Mouse (Mus musculus) urinary bladder, postnatal 4 days (tissue): ENCODE measurements around the gene Smurf1.

Source experiments
- DNase-seq, 2 experiments: peaks; one replicate each; pipeline ENCODE4 v3.0.0; 2021 to 2022; ENCODE audit warnings: low spot score in 2 of 2

Gene Smurf1

DNA sequence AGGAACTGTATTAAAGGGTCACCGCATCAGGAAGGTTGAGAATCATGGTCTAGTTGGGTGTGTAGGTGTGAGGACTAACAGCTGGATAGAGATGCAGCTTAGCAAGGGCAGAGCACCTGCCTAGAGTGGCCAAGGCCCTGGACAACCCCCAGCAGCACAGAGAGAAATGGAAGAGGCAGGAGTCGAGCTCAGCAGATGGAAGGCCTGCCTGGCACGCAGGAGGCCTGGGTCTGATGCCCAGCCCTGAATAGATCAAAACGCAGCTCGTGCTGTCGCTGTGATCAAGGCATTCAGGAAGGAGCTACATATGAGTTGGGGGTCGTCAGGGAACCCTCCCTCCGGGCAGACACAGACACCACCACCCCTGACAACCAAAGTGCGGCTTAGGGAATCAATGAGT lies 7.4 kb downstream of the Smurf1 start:
- no peak for DNase-seq

DNA sequence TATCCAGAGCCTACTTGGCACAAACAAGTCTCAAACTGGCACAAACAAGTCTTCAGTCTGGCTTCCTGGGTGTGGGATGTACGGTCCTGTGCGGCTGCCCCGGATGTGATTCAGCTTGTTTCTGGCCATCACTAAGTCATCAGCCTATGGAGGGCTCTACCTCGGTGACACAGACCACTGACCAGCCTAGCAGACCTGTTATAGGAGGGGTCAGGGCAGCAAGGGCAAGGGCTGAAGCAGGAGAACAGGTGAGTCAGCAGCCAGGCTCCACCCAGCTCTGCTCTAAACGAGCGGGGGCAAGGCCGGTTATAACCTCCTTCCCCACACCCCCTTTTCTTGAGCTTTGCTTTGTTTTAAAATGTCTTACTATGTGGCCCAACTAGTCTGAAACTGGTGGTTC lies 11.2 kb downstream of the Smurf1 start:
- DNase-seq, result no peak

DNA sequence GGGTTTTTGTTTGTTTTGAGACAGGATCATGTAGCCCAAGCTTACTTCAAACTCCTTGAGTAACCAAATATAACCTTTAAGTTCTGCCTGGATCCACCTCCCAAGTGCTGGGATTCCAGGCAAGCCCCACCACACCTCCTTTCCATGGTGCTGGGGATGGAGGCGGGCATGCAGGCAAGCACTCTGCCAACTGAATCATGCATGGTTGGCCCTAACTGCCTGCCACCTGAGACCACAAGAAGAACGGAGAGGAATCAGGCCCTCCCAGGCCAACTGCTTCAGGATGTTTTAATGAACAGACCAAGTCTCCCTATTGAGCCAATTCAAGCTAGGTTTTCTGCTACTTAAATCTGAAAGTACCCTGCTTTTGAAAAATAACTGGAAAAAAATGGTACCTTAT lies 13.1 kb downstream of the Smurf1 start:
- no peak for DNase-seq

DNA sequence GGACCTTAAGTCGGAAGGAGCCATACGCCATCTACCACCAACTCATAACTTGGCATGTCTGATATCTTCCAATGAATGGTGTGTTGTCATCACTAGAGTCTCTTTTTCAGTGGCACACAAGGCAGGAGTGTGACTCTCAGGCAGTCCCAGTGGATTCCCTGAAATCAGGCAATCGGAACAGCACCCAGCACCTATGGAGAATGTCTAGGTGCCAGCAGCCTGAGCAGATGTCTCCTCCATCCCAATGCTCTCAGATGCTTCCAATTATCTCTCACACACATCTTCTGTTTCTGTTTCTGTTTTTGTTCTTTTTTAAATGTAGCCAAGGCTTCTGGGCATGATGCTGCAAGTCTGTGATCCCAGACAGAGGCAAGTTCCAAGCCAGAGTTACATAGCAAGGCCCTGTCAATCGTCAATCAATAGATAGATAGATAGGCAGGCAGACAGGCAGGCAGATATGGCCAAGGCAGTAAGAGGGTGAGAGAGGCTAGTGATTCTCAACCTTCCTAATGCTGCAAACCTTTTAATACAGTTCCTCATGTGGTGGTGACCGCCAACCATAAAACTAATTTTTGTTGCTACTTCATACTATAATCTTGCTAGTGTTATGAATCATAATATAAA lies 15.1 kb downstream of the Smurf1 start:
- no peak for DNase-seq

DNA sequence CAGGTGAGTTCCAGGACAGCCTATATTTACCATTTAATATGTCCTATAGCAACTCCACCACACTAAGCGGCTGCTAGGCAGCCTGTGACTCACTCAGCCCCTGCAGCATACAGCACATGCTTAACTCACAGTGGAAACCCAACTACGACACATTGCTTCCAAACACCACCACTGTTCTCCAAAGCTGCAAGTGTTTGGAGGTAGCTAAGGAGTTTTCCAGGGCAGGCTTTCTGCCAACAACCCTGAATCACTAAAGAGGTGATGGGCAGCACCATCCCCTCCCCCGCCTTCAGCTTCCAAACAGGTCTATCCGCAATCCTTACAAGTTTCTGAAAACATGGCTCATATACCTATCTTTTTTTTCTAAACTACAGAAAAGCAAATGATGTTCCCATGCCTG lies 15.8 kb downstream of the Smurf1 start:
- DNase-seq, result no peak

DNA sequence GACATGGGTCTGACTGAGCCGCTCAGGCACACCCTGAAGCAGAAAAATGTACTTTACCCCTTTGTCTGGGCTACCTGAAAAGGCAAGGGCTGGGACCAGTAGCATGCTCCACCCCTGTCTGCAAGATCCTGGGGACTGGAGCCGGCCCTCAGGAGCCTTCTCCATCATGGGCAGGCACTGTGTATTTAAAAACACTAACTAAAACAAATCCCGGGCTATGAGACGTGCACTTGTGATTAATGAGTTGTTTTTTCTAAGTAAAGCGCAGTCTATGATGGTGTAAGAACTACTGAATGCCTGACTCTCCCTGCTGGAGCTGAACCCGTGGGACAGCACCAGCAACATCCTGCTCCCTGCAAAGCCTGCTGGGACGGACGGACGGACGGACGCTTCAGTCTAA lies 17.2 kb downstream of the Smurf1 start:
- no peak for DNase-seq

DNA sequence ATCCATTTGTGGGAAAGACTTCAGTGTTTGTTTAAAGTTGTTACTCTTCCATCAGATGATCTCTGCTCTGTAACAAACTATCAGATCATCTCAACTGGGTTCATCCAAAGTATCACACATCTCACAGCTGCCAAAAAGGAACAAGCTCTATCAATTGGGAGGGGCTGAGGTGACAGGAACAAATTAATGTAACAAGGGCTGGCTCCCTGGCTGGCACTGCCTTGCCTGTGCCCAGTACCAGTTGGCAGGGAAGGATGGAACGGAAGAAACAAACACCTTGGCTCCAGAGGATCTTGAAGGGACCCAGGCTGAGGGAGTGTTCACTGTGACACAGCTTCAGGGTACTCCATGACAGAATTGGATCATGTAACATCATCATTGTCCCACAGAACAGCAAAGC lies 17.6 kb downstream of the Smurf1 start:
- no peak for DNase-seq

DNA sequence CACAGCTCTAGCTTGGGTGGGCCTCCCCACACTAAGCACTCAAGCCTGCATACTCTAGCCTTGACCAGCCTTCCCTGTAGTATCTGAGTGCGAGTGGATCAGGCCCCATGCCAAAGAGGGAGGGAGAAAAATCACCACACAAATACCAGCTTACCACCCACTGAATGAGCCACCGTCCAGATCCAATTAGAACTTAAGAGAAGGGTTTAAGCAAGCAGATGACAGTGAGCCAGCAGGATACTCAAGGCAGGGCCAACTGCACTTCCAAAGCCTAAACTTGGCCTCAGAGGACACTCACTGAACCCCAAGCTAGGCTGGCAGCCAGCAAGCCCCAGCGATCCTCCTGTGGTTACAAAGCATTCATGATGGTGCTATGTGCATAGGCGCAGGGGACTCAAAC lies 19.6 kb downstream of the Smurf1 start:
- no peak for DNase-seq

DNA sequence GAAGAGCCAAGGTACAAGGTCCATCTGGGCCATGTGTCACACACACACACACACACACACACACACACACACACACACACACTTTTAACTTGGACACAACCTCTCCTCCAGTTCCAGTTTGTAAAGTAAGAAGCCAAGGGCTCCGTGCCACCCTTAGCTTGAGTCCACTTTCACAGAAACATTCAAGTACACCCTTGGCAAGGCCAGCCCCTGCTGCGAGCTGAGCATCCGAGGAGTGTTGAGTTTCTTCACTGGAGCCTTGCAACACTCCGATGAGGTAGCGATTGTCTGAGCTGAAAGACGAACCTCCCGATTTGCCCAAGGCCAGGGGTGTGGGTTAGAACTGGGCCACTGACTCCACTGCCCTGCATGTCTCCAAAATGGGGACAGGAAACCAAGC lies 20.7 kb downstream of the Smurf1 start:
- no peak for DNase-seq

DNA sequence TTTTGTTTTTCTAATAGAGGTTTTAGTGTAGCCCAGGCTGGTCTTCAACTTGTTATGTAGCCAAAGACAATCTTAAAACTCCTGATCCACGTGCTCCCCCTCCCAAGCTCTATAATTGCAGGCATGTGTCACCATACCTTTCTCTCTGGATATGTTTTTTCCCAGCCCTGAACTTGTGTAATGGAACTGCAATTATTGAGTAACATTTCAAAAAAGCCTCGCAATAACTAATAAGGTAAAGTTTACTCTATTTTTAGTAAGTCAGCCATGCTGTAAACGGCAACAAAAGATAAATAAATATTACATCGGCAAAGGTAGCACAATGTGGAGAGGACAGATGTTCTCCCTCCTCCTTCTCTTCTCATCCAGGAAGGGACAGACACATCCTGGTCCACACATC lies 21.3 kb downstream of the Smurf1 start:
- no peak for DNase-seq

DNA sequence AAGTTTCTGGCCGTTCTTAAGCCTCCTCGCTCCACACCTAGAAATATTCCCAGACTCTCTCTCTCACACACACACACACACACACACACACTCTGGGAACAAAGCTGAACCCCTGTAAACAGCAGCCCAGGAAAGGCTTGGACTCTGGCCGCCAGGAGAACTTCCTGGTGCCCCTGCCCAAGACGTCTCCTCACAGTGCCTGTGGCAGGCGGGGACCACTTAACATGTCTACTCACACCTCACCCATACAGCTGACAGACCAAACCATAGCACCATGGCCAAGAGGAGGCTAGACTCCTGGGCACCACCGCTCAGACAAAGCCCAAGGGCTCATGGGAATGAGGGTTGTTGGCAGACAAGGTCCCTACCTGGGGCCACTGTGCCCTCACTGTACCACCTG lies 22.3 kb downstream of the Smurf1 start:
- DNase-seq, result no peak

DNA sequence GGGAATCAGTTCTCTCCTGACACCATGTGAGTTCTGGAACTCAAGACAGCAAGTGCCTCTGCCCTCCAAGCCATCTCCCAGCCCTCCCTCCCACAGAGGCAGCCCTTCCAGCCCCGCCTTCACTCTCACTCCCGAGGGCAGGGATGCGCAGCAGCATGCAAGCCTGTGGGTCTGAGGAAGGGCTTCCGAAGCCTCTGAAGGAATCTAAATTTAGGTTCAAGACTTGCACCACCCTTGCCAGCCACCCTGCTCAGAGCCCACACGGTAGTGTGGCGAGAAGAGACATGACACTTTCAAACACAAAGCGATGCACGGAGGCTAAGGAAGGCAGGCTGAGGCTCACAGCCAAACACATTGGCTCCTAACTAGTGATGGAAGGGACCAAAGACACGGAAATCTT lies 23.2 kb downstream of the Smurf1 start:
- DNase-seq, result no peak

DNA sequence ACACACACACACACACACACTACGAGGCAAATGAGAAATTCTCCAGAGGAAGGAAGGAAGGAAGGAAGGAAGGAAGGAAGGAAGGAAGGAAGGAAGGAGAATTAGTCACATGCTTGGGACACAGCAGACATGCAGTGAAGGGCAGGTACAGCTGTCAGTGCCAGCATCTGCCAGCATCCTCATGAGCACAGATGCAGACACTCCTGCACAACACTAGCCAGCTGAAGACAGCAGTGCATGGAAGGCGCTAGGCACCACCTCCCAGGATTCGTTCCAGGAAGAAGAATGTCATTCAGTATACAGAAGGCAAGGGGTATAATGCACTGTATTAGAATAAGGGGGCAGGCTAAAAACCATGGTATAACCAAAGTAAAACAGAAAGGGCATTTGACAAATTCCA lies 24.7 kb downstream of the Smurf1 start:
- DNase-seq, result no peak

DNA sequence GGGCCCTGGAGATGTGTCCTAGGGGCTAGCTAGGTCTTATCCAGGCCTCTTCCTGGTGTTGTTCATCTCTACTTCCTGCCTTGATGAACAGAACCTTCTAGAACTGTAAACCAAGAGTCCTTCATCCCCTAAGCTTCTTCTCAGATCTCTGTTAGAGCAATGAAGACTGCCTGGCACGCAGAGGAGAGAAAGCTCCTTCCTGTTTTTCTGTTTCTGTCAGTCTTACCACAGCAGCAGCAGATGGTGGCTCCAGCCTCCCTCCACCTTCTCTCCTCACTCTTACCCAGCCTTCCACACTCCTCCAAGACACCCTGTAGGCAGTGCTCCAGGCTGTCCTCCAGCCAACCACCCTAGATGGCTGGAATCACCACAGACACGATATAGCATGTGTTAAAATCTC lies 28.3 kb downstream of the Smurf1 start:
- DNase-seq, result no peak

DNA sequence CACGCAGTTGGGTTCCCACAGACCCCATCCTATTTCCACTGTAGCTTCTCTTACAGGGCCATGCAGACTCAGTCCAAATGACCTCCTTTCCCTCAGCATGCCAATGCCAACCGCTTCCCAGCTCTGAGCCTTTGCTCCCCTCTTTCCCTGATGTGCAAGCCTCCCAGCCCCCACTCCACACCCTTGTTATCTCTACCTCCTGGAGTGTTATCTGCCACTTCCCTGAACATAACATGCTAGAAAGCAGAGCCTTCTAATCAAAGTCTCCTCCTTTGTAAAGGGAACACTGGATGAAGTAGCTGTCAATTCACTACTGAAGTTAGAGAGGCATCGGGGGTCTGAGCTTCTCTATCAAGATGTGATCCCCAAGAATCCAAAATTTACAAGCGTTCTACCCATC lies 32.2 kb downstream of the Smurf1 start:
- no peak for DNase-seq

DNA sequence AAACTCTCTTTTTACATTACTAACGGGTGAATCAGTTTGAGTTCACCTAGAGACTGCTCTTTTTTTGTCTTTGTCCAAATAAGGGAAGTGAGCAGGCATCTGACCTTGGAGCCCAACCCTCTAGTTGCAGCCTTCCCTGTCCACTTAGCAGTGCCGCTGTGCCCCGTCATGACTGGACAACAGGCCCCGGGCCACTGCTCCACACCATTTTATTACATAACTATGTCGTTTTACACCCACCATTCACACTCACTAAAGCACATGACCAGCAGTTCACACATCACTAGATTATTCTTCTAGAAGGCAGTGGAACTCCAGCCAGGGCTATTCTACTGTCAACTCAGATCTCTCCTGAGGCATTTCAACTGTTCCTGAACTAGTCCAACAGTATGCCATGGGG lies 33.8 kb downstream of the Smurf1 start:
- no peak for DNase-seq

DNA sequence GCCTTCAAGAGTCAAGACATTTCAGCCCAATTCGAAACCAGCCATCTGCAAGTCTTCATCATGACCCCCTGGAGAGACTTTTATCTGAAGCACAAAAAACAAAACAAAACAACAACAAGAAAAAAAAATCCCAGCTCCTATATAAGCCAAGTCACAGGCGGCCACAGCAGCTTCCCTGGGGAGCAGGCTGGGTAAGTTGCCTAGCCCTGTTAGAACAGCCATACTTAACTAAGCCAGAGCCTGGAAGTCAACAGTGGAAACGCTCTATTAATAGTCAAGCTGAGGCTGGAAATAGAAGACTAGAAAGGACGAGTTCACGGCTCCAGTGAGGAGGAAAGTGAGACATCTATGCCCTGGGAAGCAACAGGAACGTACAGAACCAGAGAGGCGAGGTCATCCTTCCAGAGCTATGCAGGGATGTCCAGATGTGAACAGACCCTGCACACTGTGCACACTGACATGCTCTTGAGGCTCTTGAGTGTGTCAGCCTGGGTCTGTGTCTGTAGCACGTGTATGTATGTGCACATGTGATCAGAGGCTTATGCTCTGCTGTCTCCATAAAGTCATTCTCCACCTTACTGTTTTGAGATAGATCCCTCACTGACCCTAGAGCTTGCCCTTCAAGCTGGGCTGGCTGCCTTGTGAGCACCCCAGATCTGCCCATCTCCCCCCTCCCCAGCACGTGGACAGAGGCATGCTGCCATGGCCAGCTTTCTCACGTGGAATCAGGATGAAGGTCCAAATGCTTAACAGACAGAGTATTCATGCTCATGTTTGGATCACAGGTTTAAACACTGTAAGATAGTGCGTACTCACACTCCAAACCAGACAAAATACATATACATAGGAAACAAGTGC lies 36.6 kb downstream of the Smurf1 start:
- no peak for DNase-seq

DNA sequence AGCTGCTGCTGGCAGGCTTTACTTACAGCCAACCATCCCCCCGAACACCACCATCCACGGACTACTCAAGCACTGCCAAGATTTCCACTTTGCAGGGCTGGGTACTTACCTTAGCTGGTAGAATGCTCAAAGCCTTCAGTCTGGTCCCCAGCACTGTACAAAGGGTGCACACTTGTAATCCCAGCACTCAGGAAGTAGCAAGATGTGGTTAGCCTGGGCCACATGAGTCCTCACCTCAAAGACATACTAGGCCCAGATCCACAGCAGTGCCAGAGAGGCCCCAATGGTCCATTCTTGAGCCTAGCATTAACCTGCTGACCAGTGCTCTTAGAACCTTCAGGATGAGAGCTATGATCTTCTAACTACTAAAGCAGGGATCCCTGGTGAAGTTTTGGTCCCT lies 39.4 kb downstream of the Smurf1 start:
- no peak for DNase-seq

DNA sequence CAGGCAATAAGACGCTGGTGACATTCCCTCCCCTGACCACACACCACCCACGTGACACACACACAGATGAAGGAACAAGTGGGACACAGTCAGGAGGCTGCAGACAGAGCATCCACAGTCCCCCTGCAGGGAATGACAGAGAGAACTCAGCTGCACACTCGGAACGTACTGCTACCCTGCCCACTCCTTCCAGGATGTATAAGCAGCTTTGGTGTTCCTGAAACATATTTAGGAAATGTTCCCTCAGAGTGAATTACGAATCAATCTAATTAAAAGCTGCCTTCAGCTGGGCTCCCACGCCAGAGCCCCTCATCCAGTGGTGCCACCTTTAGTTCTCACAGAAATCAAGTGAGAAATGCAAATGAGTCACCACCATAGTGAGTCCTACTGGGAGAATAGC lies 42.3 kb downstream of the Smurf1 start:
- no peak for DNase-seq

DNA sequence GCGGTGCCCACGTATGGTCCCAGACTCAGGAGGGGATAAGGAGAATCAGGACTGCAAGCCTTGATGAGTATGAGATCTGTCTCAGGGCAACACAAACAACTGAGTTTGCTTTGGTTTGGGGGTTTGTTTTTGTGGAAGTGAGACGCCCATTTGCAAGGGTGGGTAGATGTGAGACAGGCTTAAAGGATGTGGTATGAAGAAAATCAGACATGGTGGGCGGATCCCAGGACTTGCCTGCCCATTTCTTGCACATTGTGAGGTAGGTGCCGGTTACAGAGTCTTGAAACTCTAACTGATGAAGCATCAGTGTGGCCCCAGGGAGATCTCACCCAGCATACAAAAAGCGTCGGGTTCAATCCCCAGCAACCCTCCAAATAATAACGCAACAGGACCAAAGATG lies 45.9 kb downstream of the Smurf1 start:
- DNase-seq, result no peak

DNA sequence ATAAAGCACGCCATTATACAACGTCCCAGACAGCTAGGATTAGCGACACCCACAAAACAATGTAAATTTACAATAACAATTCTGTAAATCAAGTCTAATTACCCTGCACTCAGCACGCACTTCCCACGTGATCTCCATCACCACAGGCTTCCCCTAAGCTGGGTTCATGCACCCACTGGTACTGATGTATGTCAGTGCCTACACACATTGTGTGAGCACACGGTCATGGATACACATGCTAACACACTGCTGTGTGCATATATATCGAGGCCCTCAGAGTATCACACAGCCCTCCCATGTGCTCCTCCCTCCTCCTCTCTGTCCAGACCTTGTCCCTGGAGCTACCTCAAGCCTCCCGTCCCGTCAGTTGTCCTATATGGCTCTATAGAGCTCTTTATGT lies 46.5 kb downstream of the Smurf1 start:
- DNase-seq, result no peak

DNA sequence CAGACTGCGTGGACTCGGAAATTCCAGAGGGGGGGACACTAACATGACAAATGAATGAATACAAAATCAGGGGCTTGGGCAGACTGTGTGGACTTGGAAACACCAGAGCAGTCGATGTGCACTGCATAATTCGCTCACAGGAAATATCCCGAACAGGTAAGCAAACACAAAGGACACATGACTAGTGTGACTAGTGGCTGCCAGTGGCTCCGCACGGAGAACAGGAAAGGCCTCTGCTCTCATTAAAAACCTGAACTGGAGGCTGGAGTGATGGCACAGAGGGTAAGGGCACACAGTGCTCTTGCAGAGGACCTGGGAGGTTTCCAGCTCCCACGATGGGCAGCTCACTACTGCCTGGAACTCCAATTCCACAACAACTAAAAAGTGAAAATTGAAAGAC lies 47.4 kb downstream of the Smurf1 start:
- no peak for DNase-seq

DNA sequence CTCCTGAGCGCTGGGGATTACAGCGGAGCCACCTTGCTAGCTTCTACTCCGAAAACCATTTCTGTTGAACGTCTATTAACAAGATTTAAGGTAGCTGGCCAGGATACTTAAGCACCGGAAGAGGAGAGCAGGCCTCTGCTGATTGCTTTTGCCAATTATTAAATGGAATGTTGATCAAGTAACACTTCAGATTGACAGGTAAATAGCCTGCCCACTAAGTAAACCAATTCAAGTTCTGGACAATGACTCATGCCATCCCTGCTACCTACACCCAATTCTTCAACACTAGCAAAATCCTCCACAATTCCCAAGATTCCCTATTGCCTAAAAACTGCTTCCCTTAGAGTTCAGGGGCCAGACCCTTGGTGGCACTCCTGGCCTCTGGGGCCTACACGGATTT lies 48.5 kb downstream of the Smurf1 start:
- no peak for DNase-seq

DNA sequence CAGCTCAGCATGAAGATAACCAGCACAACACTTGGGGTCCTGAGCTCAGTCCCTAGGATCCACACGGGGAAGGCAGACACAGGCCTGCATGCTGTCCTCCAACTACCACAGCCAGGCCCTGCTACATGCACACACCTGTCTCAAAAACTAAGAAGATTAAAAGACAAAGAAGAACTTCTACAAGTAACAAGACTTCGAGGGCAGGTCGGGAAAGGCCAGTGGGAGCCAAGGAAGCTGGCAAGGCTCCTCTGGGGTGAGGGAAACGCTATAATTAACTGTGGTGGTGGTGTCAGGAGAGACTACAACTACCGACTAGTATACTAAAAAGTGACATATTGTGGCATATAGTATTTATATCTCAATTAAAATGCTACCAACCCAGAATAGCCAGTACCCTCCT lies 49.8 kb downstream of the Smurf1 start:
- DNase-seq, result no peak
